Mouse (Mus musculus) forebrain, postnatal 0 days (tissue): ENCODE results near the gene Tcp10c. TPM values are rescaled to one million over a fixed set of nuclear protein-coding genes. Genes with fewer than 3 reads are reported as not detected.
"Not testable (repeated sequence)": the region's sequence is repeated elsewhere in the genome, so short reads cannot be mapped to it uniquely, and the experiment has no call there.

ENCODE experiments used
- ATAC-seq: fragments of 200-750 bp; cut with Nextera tagmentation; 2 replicates; pipeline ENCODE4 v1.8.0; 2017; ENCODE audit warnings: mild to moderate bottlenecking, moderate library complexity
- DNase-seq: peaks from one replicate; pipeline ENCODE4 v3.0.0-alpha.2; 2015
- H3K27ac ChIP-seq: fragments of 300-500 bp; sonication (generic); 2 replicates; pipeline ENCODE4 v1.5.1; 2014; ENCODE audit warnings: low read depth, mild to moderate bottlenecking, antibody characterized with exemption, low read length, moderate library complexity, mixed read lengths
- H3K27me3 ChIP-seq: fragments of 300-500 bp; sonication (generic); 2 replicates; pipeline ENCODE4 v1.6.1; 2014; ENCODE audit warnings: mild to moderate bottlenecking, low read length, mixed read lengths; ENCODE audit not compliant: insufficient read depth
- H3K36me3 ChIP-seq: fragments of 300-500 bp; sonication (generic); 2 replicates; pipeline ENCODE4 v1.6.1; 2014; ENCODE audit warnings: mild to moderate bottlenecking, moderate library complexity; ENCODE audit not compliant: insufficient read depth
- H3K4me1 ChIP-seq: fragments of 300-500 bp; sonication (generic); 2 replicates; pipeline ENCODE4 v1.6.1; 2014; ENCODE audit warnings: antibody characterized with exemption; ENCODE audit not compliant: insufficient read depth
- H3K4me2 ChIP-seq: fragments of 300-500 bp; sonication (generic); 2 replicates; pipeline ENCODE4 v1.6.1; 2014; ENCODE audit warnings: low read depth, mild to moderate bottlenecking, moderate library complexity
- H3K4me3 ChIP-seq: fragments of 300-500 bp; sonication (generic); 2 replicates; pipeline ENCODE4 v1.5.1; 2014; ENCODE audit warnings: low read depth, low read length, mixed read lengths
- H3K9ac ChIP-seq: fragments of 300-500 bp; sonication (generic); 2 replicates; pipeline ENCODE4 v1.6.1; 2014; ENCODE audit warnings: mild to moderate bottlenecking
- H3K9me3 ChIP-seq: fragments of 300-500 bp; sonication (generic); 2 replicates; pipeline ENCODE4 v1.6.1; 2016; ENCODE audit warnings: low read length
- CTCF ChIP-seq: sonication (generic); IDR thresholded peaks from 2 replicates; pipeline ENCODE4 v1.5.1; 2016; ENCODE audit warnings: antibody characterized with exemption, control low read depth, low read depth
- whole genome bisulfite sequencing: fragments of 180-500 bp; shearing (Covaris S2); extraction: QIAGEN DNeasy Blood & Tissue Kit; methylation state at CpG from one replicate; pipeline ENCODE4 v1.1.7; 2014; 5-methylcytosine and 5-hydroxymethylcytosine counted together
- polyA plus RNA-seq: library from polyadenylated mRNA; unstranded; fragments of >200 nt; fragmentation: Nextera tagmentation; extraction: Ambion mirVana; gene quantifications from 2 replicates; pipeline ENCODE4 v1.2.1, GENCODE M21; 2015
- total RNA-seq: library from RNA; depleted of rRNA; stranded (reverse); fragments of >200 nt; gene quantifications from 2 replicates; pipeline ENCODE4 v1.2.3, GENCODE M21; 2014

The Tcp10c gene
- total and polyA plus RNA-seq, 2 experiments from 2014 or later, result not detected

- not testable (repeated sequence) for H3K4me1 ChIP-seq, H3K36me3 ChIP-seq, H3K4me3 ChIP-seq, H3K9ac ChIP-seq, H3K4me2 ChIP-seq, H3K9me3 ChIP-seq, H3K27ac ChIP-seq, H3K27me3 ChIP-seq
- WGBS, result 73% methylated on average over 9 of the region's 9 CpGs
- DNase-seq (peak; percentile 77), ATAC-seq (peak; percentile 92)
- peak; percentile 76 for TF ChIP-seq CTCF
Observed at GRCm38 (mm10) chr17:13336979-13337749, 17.2 kb upstream of the Tcp10c start.

- H3K4me1 ChIP-seq, H3K9me3 ChIP-seq, H3K4me2 ChIP-seq, ATAC-seq, H3K9ac ChIP-seq, H3K4me3 ChIP-seq, H3K36me3 ChIP-seq, H3K27ac ChIP-seq, DNase-seq, H3K27me3 ChIP-seq: not testable (repeated sequence)
- 68% methylated on average over 1 of the region's 1 CpGs for WGBS
Observed at GRCm38 (mm10) chr17:13337931-13338330, 16.4 kb upstream of the Tcp10c start.

GRCm38 (mm10) chr17:13340071-13340470, 14.3 kb upstream of the Tcp10c start:
- not testable (repeated sequence) for H3K27me3 ChIP-seq
- WGBS, result 86% methylated on average over 1 of the region's 1 CpGs

GRCm38 (mm10) chr17:13345923-13346322, 8.4 kb upstream of the Tcp10c start:
- WGBS, result no CpG with 5 or more reads among the region's 4 CpGs
- H3K9ac ChIP-seq, ATAC-seq: not testable (repeated sequence)

More at GRCm38 (mm10) chr17:13340071-13340470, 14.3 kb upstream of the Tcp10c start:
- ATAC-seq, H3K27ac ChIP-seq, H3K4me3 ChIP-seq, DNase-seq, H3K9me3 ChIP-seq, H3K4me2 ChIP-seq, H3K9ac ChIP-seq, H3K4me1 ChIP-seq, H3K36me3 ChIP-seq: not testable (repeated sequence)

GRCm38 (mm10) chr17:13349563-13349962, 4.8 kb upstream of the Tcp10c start:
- H3K4me1 ChIP-seq, H3K4me2 ChIP-seq, H3K4me3 ChIP-seq, ATAC-seq, DNase-seq, H3K27me3 ChIP-seq, H3K36me3 ChIP-seq, H3K9me3 ChIP-seq, H3K9ac ChIP-seq, H3K27ac ChIP-seq: not testable (repeated sequence)
- WGBS, result 84% methylated on average over 4 of the region's 5 CpGs

More at GRCm38 (mm10) chr17:13345923-13346322, 8.4 kb upstream of the Tcp10c start:
- not testable (repeated sequence) for H3K4me1 ChIP-seq, H3K4me2 ChIP-seq, H3K36me3 ChIP-seq, DNase-seq, H3K27ac ChIP-seq, H3K9me3 ChIP-seq, H3K27me3 ChIP-seq, H3K4me3 ChIP-seq

GRCm38 (mm10) chr17:13353249-13353648, 1.1 kb upstream of the Tcp10c start:
- H3K4me1 ChIP-seq, H3K36me3 ChIP-seq, H3K4me3 ChIP-seq, H3K9ac ChIP-seq, H3K9me3 ChIP-seq, H3K4me2 ChIP-seq, H3K27ac ChIP-seq, ATAC-seq, DNase-seq, H3K27me3 ChIP-seq: not testable (repeated sequence)
- 86% methylated on average over 8 of the region's 8 CpGs for WGBS

- not testable (repeated sequence) for ATAC-seq, H3K4me3 ChIP-seq, H3K9ac ChIP-seq, DNase-seq, H3K4me1 ChIP-seq, H3K27me3 ChIP-seq, H3K9me3 ChIP-seq, H3K4me2 ChIP-seq, H3K27ac ChIP-seq, H3K36me3 ChIP-seq
- WGBS, result 85% methylated on average over 2 of the region's 2 CpGs
Observed at GRCm38 (mm10) chr17:13362489-13362888, 8.1 kb downstream of the Tcp10c start.

GRCm38 (mm10) chr17:13363773-13364172, 9.4 kb downstream of the Tcp10c start:
- H3K4me2 ChIP-seq, H3K9me3 ChIP-seq, H3K27me3 ChIP-seq, H3K4me3 ChIP-seq, H3K4me1 ChIP-seq, H3K9ac ChIP-seq, ATAC-seq, DNase-seq, H3K27ac ChIP-seq, H3K36me3 ChIP-seq: not testable (repeated sequence)
- WGBS, result 96% methylated on average over 3 of the region's 5 CpGs

GRCm38 (mm10) chr17:13364196-13364595, 9.8 kb downstream of the Tcp10c start:
- H3K9ac ChIP-seq, H3K27me3 ChIP-seq, H3K4me2 ChIP-seq, H3K36me3 ChIP-seq, H3K4me1 ChIP-seq, DNase-seq, H3K4me3 ChIP-seq, H3K9me3 ChIP-seq, ATAC-seq, H3K27ac ChIP-seq: not testable (repeated sequence)
- WGBS, result 88% methylated on average over 9 of the region's 9 CpGs

- ATAC-seq, H3K4me2 ChIP-seq, H3K4me1 ChIP-seq, H3K9ac ChIP-seq, H3K4me3 ChIP-seq, H3K9me3 ChIP-seq, DNase-seq, H3K36me3 ChIP-seq, H3K27ac ChIP-seq, H3K27me3 ChIP-seq: not testable (repeated sequence)
- 94% methylated on average over 9 of the region's 9 CpGs for WGBS
Observed at GRCm38 (mm10) chr17:13367181-13367580, 12.8 kb downstream of the Tcp10c start.
